20 mouse cellular contexts compared by ENCODE assay signal in the genomic region with DNA sequence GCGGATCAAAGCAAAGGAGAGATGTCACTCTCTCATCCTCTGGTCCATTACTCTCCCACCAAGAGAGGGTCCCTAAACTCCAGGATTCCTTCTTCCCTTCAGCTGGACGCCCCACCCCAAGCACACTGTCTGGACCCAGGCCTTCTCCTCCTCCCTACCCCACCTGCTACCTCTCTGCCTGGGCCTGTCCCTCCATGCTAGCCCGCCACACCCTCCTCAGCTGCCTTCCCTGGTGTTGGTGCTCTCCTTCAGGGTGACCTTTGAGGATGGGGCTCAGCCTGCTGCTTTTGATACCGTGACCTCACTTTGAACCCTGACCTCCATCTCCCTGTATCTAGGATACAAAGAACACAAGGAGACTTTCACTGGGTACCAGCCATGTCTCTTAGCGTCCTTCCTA. TPM values are rescaled to one million over a fixed set of nuclear protein-coding genes. Genes with fewer than 3 reads are reported as not detected.
DNase-seq lines count a peak whose midpoint lies in the region; ATAC-seq and TF ChIP-seq lines count a peak whose summit lies in the region.
"Had no signal": no experiment of that assay in that cellular context is flagged by ENCODE, and none has a peak within 500 bp of the region (broad histone marks: within the 10 kb centered on the region; RNA-seq: fewer than 3 reads in every experiment).

No protein-coding gene starts in this region.

- H3K27me3 ChIP-seq in heart, embryonic 10.5 days (ENCODE audit: insufficient read depth, poor library complexity, severe bottlenecking): peaks cover 78% of the 10 kb centered on the region
- H3K27me3 ChIP-seq in E14TG2a.4 (ENCODE audit: insufficient read depth, low read length): 0 out of 2 replicates have a peak, but pooled peaks cover under 1% of the 10 kb centered on the region
- H3K27me3 ChIP-seq in embryonic facial prominence, embryonic 11.5 days (ENCODE audit: control insufficient read depth, insufficient read depth, low read length): no peaks in the 10 kb centered on the region
- H3K27me3 ChIP-seq in limb, embryonic 14.5 days (ENCODE audit: control insufficient read depth, insufficient read depth, low read length): no peaks in the 10 kb centered on the region
- H3K27me3 ChIP-seq in liver, embryonic 11.5 days (replicated peaks; ENCODE audit: control insufficient read depth, insufficient read depth, low read length): peaks cover 87% of the 10 kb centered on the region

- H3K36me3 ChIP-seq in heart, embryonic 10.5 days: 0 out of 2 replicates have a peak, but pooled peaks cover 4% of the 10 kb centered on the region
- peaks cover 12% of the 10 kb centered on the region; the same call in 1 of the 2 replicates for H3K36me3 ChIP-seq in E14TG2a.4 (ENCODE audit: insufficient read depth, low read length)
- no peaks in the 10 kb centered on the region; the same call in 1 of the 2 replicates for H3K36me3 ChIP-seq in embryonic facial prominence, embryonic 11.5 days (replicated peaks; ENCODE audit: control insufficient read depth, insufficient read depth, low read depth, low read length)
- H3K36me3 ChIP-seq in limb, embryonic 14.5 days (ENCODE audit: control insufficient read depth, insufficient read depth, low read length): peaks cover 40% of the 10 kb centered on the region
- H3K36me3 ChIP-seq in liver, embryonic 11.5 days (ENCODE audit: control insufficient read depth, insufficient read depth, low read length): no peaks in the 10 kb centered on the region
- H3K36me3 ChIP-seq: G1E; liver, embryonic 12.5 days; midbrain, embryonic 12.5 days had no signal

- peak overlapping the region; percentile 23; the same call in 1 of the 2 replicates for H3K4me2 ChIP-seq in embryonic facial prominence, embryonic 11.5 days (ENCODE audit: low read depth, low read length)
- H3K4me2 ChIP-seq in limb, embryonic 14.5 days (replicated peaks; ENCODE audit: low read depth, low read length, severe bottlenecking): peak overlapping the region; percentile 94
- no peak overlapping the region for H3K4me2 ChIP-seq in liver, embryonic 11.5 days
- H3K4me2 ChIP-seq: liver, embryonic 12.5 days had no signal

- H3K27ac ChIP-seq in heart, embryonic 10.5 days: peak overlapping the region; percentile 36; the same call in 1 of the 2 replicates
- peak overlapping the region; percentile 99 for H3K27ac ChIP-seq in embryonic facial prominence, embryonic 11.5 days (replicated peaks; ENCODE audit: low read depth, low read length)
- peak overlapping the region; percentile 95 for H3K27ac ChIP-seq in limb, embryonic 14.5 days (replicated peaks; ENCODE audit: low read depth, low read length)
- H3K27ac ChIP-seq in liver, embryonic 11.5 days (ENCODE audit: low read depth, low read length): no peak overlapping the region
- H3K27ac ChIP-seq: midbrain, embryonic 12.5 days had no signal

- intact Hi-C loops in heart, postnatal 10 days (cut with DNase I): no loop called here

- H3K4me1 ChIP-seq in heart, embryonic 10.5 days: peaks cover 65% of the 10 kb centered on the region
- H3K4me1 ChIP-seq in E14TG2a.4 (replicated peaks; ENCODE audit: low read depth, low read length): peaks cover 76% of the 10 kb centered on the region
- H3K4me1 ChIP-seq in embryonic facial prominence, embryonic 11.5 days (ENCODE audit: control insufficient read depth, insufficient read depth, low read length): peaks cover 16% of the 10 kb centered on the region
- H3K4me1 ChIP-seq in limb, embryonic 14.5 days (ENCODE audit: control insufficient read depth, insufficient read depth, low read length): peaks cover 61% of the 10 kb centered on the region
- H3K4me1 ChIP-seq in liver, embryonic 11.5 days (replicated peaks; ENCODE audit: control insufficient read depth, insufficient read depth, low read length): peaks cover 18% of the 10 kb centered on the region

- TF ChIP-seq CTCF in E14TG2a.4 (conservative IDR thresholded peaks at IDR 0.05; ENCODE audit: low read length): no peak

- H3K9ac ChIP-seq in embryonic facial prominence, embryonic 11.5 days (replicated peaks; ENCODE audit: low read length): no peak overlapping the region; the same call in none of the 2 replicates
- H3K9ac ChIP-seq in limb, embryonic 14.5 days (ENCODE audit: low read depth, low read length, severe bottlenecking): no peak overlapping the region
- H3K9ac ChIP-seq in liver, embryonic 11.5 days (ENCODE audit: low read depth, low read length): no peak overlapping the region
- H3K9ac ChIP-seq: liver, embryonic 12.5 days; midbrain, embryonic 12.5 days had no signal

- no peak for ATAC-seq in embryonic facial prominence, embryonic 11.5 days (replicated peaks; ENCODE audit: insufficient number of reproducible peaks, low FRiP score, low TSS enrichment, low read depth)
- no peak for ATAC-seq in limb, embryonic 14.5 days (ENCODE audit: low FRiP score, low read depth)
- ATAC-seq in liver, embryonic 11.5 days (replicated peaks; ENCODE audit: low FRiP score): no peak
- no peak for ATAC-seq in megakaryocyte, adult 5-6 weeks (ENCODE audit: poor library complexity, severe bottlenecking)
- ATAC-seq: inflammation-experienced regulatory T-cells, adult 6 months; liver, embryonic 12.5 days had no signal

- WGBS in heart, embryonic 10.5 days: 58% methylated on average over 5 of the region's 5 CpGs
- 45% methylated on average over 5 of the region's 5 CpGs for WGBS in embryonic facial prominence, embryonic 11.5 days
- 55% methylated on average over 5 of the region's 5 CpGs for WGBS in limb, embryonic 14.5 days
- WGBS in liver, embryonic 11.5 days: 69% methylated on average over 5 of the region's 5 CpGs

- H3K4me3 ChIP-seq in heart, embryonic 10.5 days: no peak overlapping the region
- H3K4me3 ChIP-seq in E14TG2a.4 (replicated peaks; ENCODE audit: low read length): peak overlapping the region; percentile 94
- no peak overlapping the region for H3K4me3 ChIP-seq in embryonic facial prominence, embryonic 11.5 days (ENCODE audit: low read depth, low read length)
- H3K4me3 ChIP-seq in limb, embryonic 14.5 days (replicated peaks; ENCODE audit: low read length): peak overlapping the region; percentile 60
- H3K4me3 ChIP-seq in liver, embryonic 11.5 days (ENCODE audit: low read depth, low read length): no peak overlapping the region
- H3K4me3 ChIP-seq: heart, embryonic 13.5 days; left cerebral cortex, adult 2 months; liver, embryonic 12.5 days; midbrain, embryonic 12.5 days; myocyte had no signal

- H3K9me3 ChIP-seq in heart, embryonic 10.5 days: no peaks in the 10 kb centered on the region
- no peaks in the 10 kb centered on the region for H3K9me3 ChIP-seq in E14TG2a.4 (ENCODE audit: low read length)
- no peaks in the 10 kb centered on the region for H3K9me3 ChIP-seq in embryonic facial prominence, embryonic 11.5 days (replicated peaks; ENCODE audit: control insufficient read depth, low read length)
- no peaks in the 10 kb centered on the region for H3K9me3 ChIP-seq in limb, embryonic 14.5 days (ENCODE audit: control insufficient read depth, low read length)
- H3K9me3 ChIP-seq in liver, embryonic 11.5 days (ENCODE audit: control insufficient read depth, low read length): no peaks in the 10 kb centered on the region
- H3K9me3 ChIP-seq: G1E; heart, embryonic 13.5 days; liver, embryonic 12.5 days; midbrain, embryonic 12.5 days had no signal

- no peak for DNase-seq in heart, embryonic 10.5 days (ENCODE audit: low spot score)
- DNase-seq in heart, postnatal 10 days: no peak
- DNase-seq in embryonic facial prominence, embryonic 11.5 days (ENCODE audit: low spot score): no peak
- DNase-seq in limb, embryonic 14.5 days (ENCODE audit: low spot score): no peak
- DNase-seq in left cerebral cortex, adult 9 months (ENCODE audit: low spot score in 2 of 2): no peak
- no peak for DNase-seq in liver, embryonic 11.5 days (ENCODE audit: low spot score)
- DNase-seq: adrenal gland, postnatal 10 days; gastrocnemius, postnatal 14 days; kidney, adult 9 months; lung, postnatal 14 days had no signal

- TF ChIP-seq POLR2A in limb, embryonic 14.5 days (IDR thresholded peaks at IDR 0.05; ENCODE audit: borderline replicate concordance, extremely low read depth, insufficient read depth, insufficient read length): no peak

RNA-seq across cellular contexts. Expression of a gene that starts 6.8 kb away (rescaled TPM):
- 11.3 and 17.3 TPM in 2 replicates for polyA plus RNA-seq in heart, embryonic 10.5 days (2016; fragmentation: Nextera tagmentation; extraction: Ambion mirVana)
- total RNA-seq in heart, postnatal 10 days (2021): 10 to 100 TPM; 23.2 to 27.2 TPM
- 68.1 and 70.2 TPM in 2 replicates for polyA plus RNA-seq in embryonic facial prominence, embryonic 11.5 days (2014; fragmentation: Nextera tagmentation; extraction: Ambion mirVana)
- polyA plus RNA-seq in limb, embryonic 14.5 days (2012; rRNA removed): 135 and 175 TPM in 2 replicates
- 115 and 140 TPM in 2 replicates for polyA plus RNA-seq in limb, embryonic 14.5 days (2014; fragmentation: Nextera tagmentation; extraction: Ambion mirVana)
- 11.1 and 11.5 TPM in 2 replicates for polyA plus RNA-seq in liver, embryonic 11.5 days (2014; fragmentation: Nextera tagmentation; extraction: Ambion mirVana)
- total RNA-seq in megakaryocyte, adult 5-6 weeks (2015): 34.6 and 39.9 TPM in 2 replicates
- 30.8 and 31.9 TPM in 2 replicates for total RNA-seq in megakaryocyte, adult 5-6 weeks (2017)

RNA-seq across cellular contexts. Expression of a gene that starts 18.8 kb away (rescaled TPM):
- polyA plus RNA-seq in heart, embryonic 10.5 days (2016; fragmentation: Nextera tagmentation; extraction: Ambion mirVana): 0.22 and 1.5 TPM in 2 replicates
- total RNA-seq in heart, postnatal 10 days (2021): 1 to 10 TPM; 1.9 to 2.0 TPM
- polyA plus RNA-seq in embryonic facial prominence, embryonic 11.5 days (2014; fragmentation: Nextera tagmentation; extraction: Ambion mirVana): 1.3 and 2.7 TPM in 2 replicates
- polyA plus RNA-seq in limb, embryonic 14.5 days (2012; rRNA removed): 2.7 and 3.0 TPM in 2 replicates
- 4.2 and 6.5 TPM in 2 replicates for polyA plus RNA-seq in limb, embryonic 14.5 days (2014; fragmentation: Nextera tagmentation; extraction: Ambion mirVana)
- polyA plus RNA-seq in liver, embryonic 11.5 days (2014; fragmentation: Nextera tagmentation; extraction: Ambion mirVana): 3.9 and 4.1 TPM in 2 replicates
- total RNA-seq in megakaryocyte, adult 5-6 weeks (2015): 638 and 660 TPM in 2 replicates
- 1,192 and 1,305 TPM in 2 replicates for total RNA-seq in megakaryocyte, adult 5-6 weeks (2017)

RNA-seq across cellular contexts. Expression of a gene that starts 19.8 kb away (rescaled TPM):
- 0.23 TPM in 1 of 2 replicates, not detected in the other for polyA plus RNA-seq in heart, embryonic 10.5 days (2016; fragmentation: Nextera tagmentation; extraction: Ambion mirVana)
- total RNA-seq in heart, postnatal 10 days (2021): not detected
- polyA plus RNA-seq in embryonic facial prominence, embryonic 11.5 days (2014; fragmentation: Nextera tagmentation; extraction: Ambion mirVana): 0.58 and 1.2 TPM in 2 replicates
- polyA plus RNA-seq in limb, embryonic 14.5 days (2012; rRNA removed): 3.1 and 3.8 TPM in 2 replicates
- polyA plus RNA-seq in limb, embryonic 14.5 days (2014; fragmentation: Nextera tagmentation; extraction: Ambion mirVana): 0.93 and 1.0 TPM in 2 replicates
- polyA plus RNA-seq in liver, embryonic 11.5 days (2014; fragmentation: Nextera tagmentation; extraction: Ambion mirVana): 0.13 TPM in 1 of 2 replicates, not detected in the other
- total RNA-seq in megakaryocyte, adult 5-6 weeks (2015): not detected in 2 replicates
- not detected in 2 replicates for total RNA-seq in megakaryocyte, adult 5-6 weeks (2017)
- total RNA-seq: adrenal gland, postnatal 10 days; gastrocnemius, postnatal 14 days; hematopoietic stem cell, adult 5-6 weeks; left cerebral cortex, adult 2 months had no signal
- polyA plus RNA-seq: G1E; heart, embryonic 13.5 days; inflammation-experienced regulatory T-cells, adult 6 months; liver, embryonic 12.5 days; myocyte had no signal

RNA-seq across cellular contexts. Expression of a gene that starts 28.7 kb away (rescaled TPM):
- polyA plus RNA-seq in heart, embryonic 10.5 days (2016; fragmentation: Nextera tagmentation; extraction: Ambion mirVana): 55.7 and 63.4 TPM in 2 replicates
- 10 to 100 TPM; 20.6 to 23.8 TPM for total RNA-seq in heart, postnatal 10 days (2021)
- polyA plus RNA-seq in embryonic facial prominence, embryonic 11.5 days (2014; fragmentation: Nextera tagmentation; extraction: Ambion mirVana): 51.6 and 57.2 TPM in 2 replicates
- 55.6 and 76.8 TPM in 2 replicates for polyA plus RNA-seq in limb, embryonic 14.5 days (2012; rRNA removed)
- 77.7 and 82.1 TPM in 2 replicates for polyA plus RNA-seq in limb, embryonic 14.5 days (2014; fragmentation: Nextera tagmentation; extraction: Ambion mirVana)
- polyA plus RNA-seq in liver, embryonic 11.5 days (2014; fragmentation: Nextera tagmentation; extraction: Ambion mirVana): 58.8 and 60.7 TPM in 2 replicates
- 49.8 and 64.3 TPM in 2 replicates for total RNA-seq in megakaryocyte, adult 5-6 weeks (2015)
- total RNA-seq in megakaryocyte, adult 5-6 weeks (2017): 34.8 and 35.1 TPM in 2 replicates

RNA-seq across cellular contexts. Expression of a gene that starts 45.5 kb away (rescaled TPM):
- polyA plus RNA-seq in heart, embryonic 10.5 days (2016; fragmentation: Nextera tagmentation; extraction: Ambion mirVana): 35.8 and 40.9 TPM in 2 replicates
- 10 to 100 TPM in 1 of 2 experiments, 1 to 10 TPM in 1; 7.5 to 10.7 TPM for total RNA-seq in heart, postnatal 10 days (2021)
- polyA plus RNA-seq in embryonic facial prominence, embryonic 11.5 days (2014; fragmentation: Nextera tagmentation; extraction: Ambion mirVana): 36.0 and 37.7 TPM in 2 replicates
- 37.2 and 40.0 TPM in 2 replicates for polyA plus RNA-seq in limb, embryonic 14.5 days (2012; rRNA removed)
- polyA plus RNA-seq in limb, embryonic 14.5 days (2014; fragmentation: Nextera tagmentation; extraction: Ambion mirVana): 27.2 and 27.3 TPM in 2 replicates
- 50.6 and 54.2 TPM in 2 replicates for polyA plus RNA-seq in liver, embryonic 11.5 days (2014; fragmentation: Nextera tagmentation; extraction: Ambion mirVana)
- total RNA-seq in megakaryocyte, adult 5-6 weeks (2015): 26.3 and 37.4 TPM in 2 replicates
- 15.2 and 30.9 TPM in 2 replicates for total RNA-seq in megakaryocyte, adult 5-6 weeks (2017)

Comparison
In these comparisons a context has a peak if more than half of its experiments do, and no peak if none do; other contexts are left out.
1. H3K4me3 ChIP-seq: peak in E14TG2a.4 (single experiment) and limb, embryonic 14.5 days (single experiment); none in heart, embryonic 10.5 days (single experiment), embryonic facial prominence, embryonic 11.5 days (single experiment) and liver, embryonic 11.5 days (single experiment).